Mouse (Mus musculus) kidney, adult 2 months (tissue): ENCODE data around the gene Rab3ip. TPM values are rescaled to one million over a fixed set of nuclear protein-coding genes. Genes with fewer than 3 reads are reported as not detected.

Experiments
- DNase-seq: peaks from one replicate; pipeline ENCODE4 v3.0.0; 2021
- H3K27ac ChIP-seq: fragments of 200-500 bp; 2 replicates; pipeline ENCODE4 v1.5.1; 2012; ENCODE audit warnings: low read depth, low read length, control low read depth, inconsistent platforms; ENCODE audit not compliant: insufficient read depth
- H3K27me3 ChIP-seq: fragments of 200-500 bp; replicated peaks from 2 replicates; pipeline ENCODE4 v1.6.1; 2012; ENCODE audit warnings: mild to moderate bottlenecking, moderate library complexity, low read length, inconsistent platforms; ENCODE audit not compliant: control insufficient read depth, insufficient read depth
- H3K36me3 ChIP-seq: fragments of 200-500 bp; 2 replicates; pipeline ENCODE4 v1.6.1; 2012; ENCODE audit warnings: mild to moderate bottlenecking, moderate library complexity, low read length, inconsistent platforms; ENCODE audit not compliant: control insufficient read depth, insufficient read depth
- H3K4me1 ChIP-seq: fragments of 200-500 bp; 2 replicates; pipeline ENCODE4 v1.6.1; 2011; ENCODE audit warnings: low read length; ENCODE audit not compliant: control insufficient read depth, insufficient read depth
- H3K4me3 ChIP-seq: fragments of 200-500 bp; 2 replicates; pipeline ENCODE4 v1.5.1; 2011; ENCODE audit warnings: mild to moderate bottlenecking, low read depth, low read length, control low read depth; ENCODE audit not compliant: insufficient read depth
- CTCF ChIP-seq: fragments of 200-500 bp; conservative IDR thresholded peaks from 2 replicates; pipeline ENCODE4 v1.5.1; 2011; ENCODE audit warnings: low read depth, mild to moderate bottlenecking, control low read depth, low read length, moderate library complexity, mixed read lengths; ENCODE audit not compliant: insufficient read depth, insufficient read length
- POLR2A ChIP-seq: fragments of 200-500 bp; IDR thresholded peaks from one replicate; pipeline ENCODE4 v1.6.1; 2011; ENCODE audit warnings: low read depth, low read length, control low read depth
- WGBS: fragments of 180-500 bp; shearing (Covaris S2); methylation state at CpG from one replicate; pipeline ENCODE4 v1.1.7; 2018; 5-methylcytosine and 5-hydroxymethylcytosine counted together
- polyA plus RNA-seq: library from polyadenylated mRNA; depleted of rRNA; stranded (reverse); fragments of >200 nt; gene quantifications from 2 replicates; pipeline ENCODE4 v1.2.3, GENCODE M21; 2012

Rab3ip gene
- polyA plus RNA-seq, 1 experiment, result 641 TPM

GRCm38 (mm10) chr10:116920641-116921040 is 29.9 kb downstream of the Rab3ip start:
- Histone ChIP-seq H3K27ac (no peak overlapping the region), H3K4me1 (no peaks in the 10 kb centered on the region), H3K27me3 (no peaks in the 10 kb centered on the region), H3K36me3 (peaks cover 14% of the 10 kb centered on the region), H3K4me3 (no peak overlapping the region)
- 89% methylated on average over 8 of the region's 8 CpGs for WGBS
- TF ChIP-seq CTCF (no peak), POLR2A (no peak)
- DNase-seq, result no peak

GRCm38 (mm10) chr10:116919368-116920317 is 30.9 kb downstream of the Rab3ip start:
- DNase-seq, result no peak
- no peaks in the 10 kb centered on the region for H3K4me1 ChIP-seq
- peaks cover 12% of the 10 kb centered on the region for H3K36me3 ChIP-seq
- H3K27me3 ChIP-seq, result no peaks in the 10 kb centered on the region
- 77% methylated on average over 25 of the region's 25 CpGs for WGBS
- H3K4me3 ChIP-seq, result no peak overlapping the region
- H3K27ac ChIP-seq, result no peak overlapping the region
- no peak for TF ChIP-seq POLR2A
- TF ChIP-seq CTCF, result no peak

GRCm38 (mm10) chr10:116916581-116916980 is 34.0 kb downstream of the Rab3ip start:
- Histone ChIP-seq H3K4me1 (no peaks in the 10 kb centered on the region), H3K27me3 (no peaks in the 10 kb centered on the region), H3K27ac (no peak overlapping the region), H3K4me3 (no peak overlapping the region), H3K36me3 (peaks cover 12% of the 10 kb centered on the region)
- DNase-seq, result no peak
- TF ChIP-seq POLR2A, result no peak
- no peak for TF ChIP-seq CTCF
- WGBS, result 64% methylated on average over 8 of the region's 8 CpGs

- Histone ChIP-seq H3K27ac (no peak overlapping the region), H3K4me1 (no peaks in the 10 kb centered on the region), H3K4me3 (no peak overlapping the region), H3K36me3 (peaks cover 18% of the 10 kb centered on the region), H3K27me3 (no peaks in the 10 kb centered on the region)
- 87% methylated on average over 8 of the region's 8 CpGs for WGBS
- no peak for DNase-seq
- TF ChIP-seq CTCF (no peak), POLR2A (no peak)
Measured at GRCm38 (mm10) chr10:116915286-116915685, 35.3 kb downstream of the Rab3ip start.

GRCm38 (mm10) chr10:116914586-116914985 is 36.0 kb downstream of the Rab3ip start:
- no peaks in the 10 kb centered on the region for H3K27me3 ChIP-seq
- no peak overlapping the region for H3K4me3 ChIP-seq
- TF ChIP-seq POLR2A (no peak), CTCF (no peak)
- no peak overlapping the region for H3K27ac ChIP-seq
- no peaks in the 10 kb centered on the region for H3K4me1 ChIP-seq
- WGBS, result 71% methylated on average over 9 of the region's 9 CpGs
- DNase-seq, result no peak
- H3K36me3 ChIP-seq, result peaks cover 22% of the 10 kb centered on the region

GRCm38 (mm10) chr10:116913647-116914273 is 36.8 kb downstream of the Rab3ip start:
- WGBS, result 82% methylated on average over 17 of the region's 17 CpGs
- Histone ChIP-seq H3K27me3 (no peaks in the 10 kb centered on the region), H3K36me3 (peaks cover 21% of the 10 kb centered on the region), H3K27ac (no peak overlapping the region), H3K4me3 (no peak overlapping the region), H3K4me1 (no peaks in the 10 kb centered on the region)
- no peak for TF ChIP-seq CTCF
- TF ChIP-seq POLR2A, result no peak
- DNase-seq, result no peak

GRCm38 (mm10) chr10:116912850-116913249 is 37.7 kb downstream of the Rab3ip start:
- Histone ChIP-seq H3K4me3 (no peak overlapping the region), H3K27me3 (no peaks in the 10 kb centered on the region), H3K36me3 (peaks cover 21% of the 10 kb centered on the region), H3K27ac (no peak overlapping the region), H3K4me1 (no peaks in the 10 kb centered on the region)
- TF ChIP-seq CTCF (no peak), POLR2A (no peak)
- DNase-seq, result no peak
- 92% methylated on average over 9 of the region's 9 CpGs for WGBS
